Mouse (Mus musculus): ENCODE measurements around the gene Cdkn1a.

The Cdkn1a gene

DNA sequence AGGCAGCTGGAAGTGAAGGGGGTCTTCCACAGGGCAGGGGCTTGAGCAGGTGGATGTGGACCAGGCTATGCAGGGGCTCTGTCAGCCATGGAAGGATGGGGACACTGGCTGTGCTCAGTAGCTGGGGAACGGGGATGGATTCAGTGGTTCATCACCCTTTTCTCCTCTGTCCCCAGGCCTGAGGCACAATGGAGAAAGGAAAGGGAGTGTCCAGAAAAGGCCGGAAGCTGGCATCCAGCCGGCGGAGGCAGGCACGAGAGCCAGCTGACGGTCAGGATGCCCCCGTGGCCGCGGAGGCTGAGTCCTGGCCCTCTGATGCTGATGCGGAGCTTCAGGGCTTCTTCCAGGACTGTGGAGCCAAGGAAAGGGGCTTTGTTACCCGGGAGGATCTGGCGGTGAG is 29.9 kb downstream of the Cdkn1a start:
- peak; percentile 92 for DNase-seq

DNA sequence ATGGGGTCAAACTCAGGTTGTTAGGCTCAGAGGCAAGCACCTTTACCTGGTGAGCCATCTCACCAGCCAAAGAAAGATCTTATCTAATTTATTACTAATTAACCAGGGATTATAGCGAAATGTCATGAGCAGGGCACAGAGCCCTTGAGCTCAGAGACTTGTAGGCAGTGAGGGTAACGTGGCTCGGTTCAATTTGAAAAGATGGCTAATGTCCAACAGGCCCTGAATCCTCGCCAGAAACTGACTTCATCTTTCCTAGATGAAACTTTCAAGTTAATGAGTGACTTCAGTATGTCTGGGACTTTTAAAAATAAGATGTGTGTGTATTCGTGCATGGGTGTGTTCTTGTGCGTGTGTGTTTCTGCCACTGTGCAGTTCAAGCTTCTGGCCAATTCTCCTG is 32.0 kb downstream of the Cdkn1a start:
- DNase-seq = peak; percentile 83

DNA sequence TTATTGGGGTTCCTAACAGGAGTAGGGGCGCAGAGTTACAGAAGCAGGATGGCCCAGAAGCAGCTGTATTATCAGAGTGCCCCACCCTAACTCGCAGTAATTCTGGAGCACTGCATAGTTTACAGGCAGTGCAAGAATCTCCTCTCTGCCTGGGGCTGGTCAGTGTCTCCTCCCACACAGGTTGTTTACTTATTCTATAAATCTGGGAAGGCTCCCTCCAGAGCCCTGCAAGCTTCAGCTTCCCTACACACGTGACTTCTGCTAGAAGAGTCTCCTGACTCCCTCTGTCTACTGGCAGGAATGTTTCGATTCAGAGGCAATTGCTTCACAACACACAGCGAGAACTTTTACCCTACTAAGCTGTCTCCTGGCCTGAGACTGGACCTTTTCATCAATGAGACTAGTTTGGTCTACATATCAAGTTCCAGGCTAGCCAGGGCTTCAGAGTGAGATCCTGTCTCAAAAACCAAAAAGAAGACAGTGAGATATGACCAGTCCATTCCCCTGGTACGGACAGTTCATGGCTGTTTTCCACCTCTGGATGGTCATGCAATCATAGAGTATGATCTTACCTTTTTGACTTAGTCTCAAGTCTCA is 32.9 kb downstream of the Cdkn1a start:
- peak; percentile 69 for DNase-seq

DNA sequence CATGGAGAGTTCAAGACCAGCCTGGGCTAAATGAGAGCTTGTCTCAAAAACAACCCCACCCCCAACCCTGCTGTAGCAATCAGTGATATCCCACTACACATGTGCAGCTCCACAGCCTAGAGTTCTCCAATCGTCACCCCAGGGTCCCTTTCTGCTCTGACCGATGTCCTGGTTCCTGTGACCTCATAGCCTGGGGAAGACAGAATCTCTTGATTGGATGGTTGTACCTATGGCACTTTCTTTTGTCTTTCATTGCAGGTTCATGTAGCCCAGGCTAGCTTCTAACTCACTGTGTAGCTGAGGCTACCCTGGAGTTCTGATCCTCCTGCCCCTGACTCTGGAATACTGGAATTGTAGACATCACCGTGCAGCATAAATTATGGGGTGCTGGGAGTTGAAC is 35.8 kb downstream of the Cdkn1a start:
- DNase-seq = peak; percentile 75

DNA sequence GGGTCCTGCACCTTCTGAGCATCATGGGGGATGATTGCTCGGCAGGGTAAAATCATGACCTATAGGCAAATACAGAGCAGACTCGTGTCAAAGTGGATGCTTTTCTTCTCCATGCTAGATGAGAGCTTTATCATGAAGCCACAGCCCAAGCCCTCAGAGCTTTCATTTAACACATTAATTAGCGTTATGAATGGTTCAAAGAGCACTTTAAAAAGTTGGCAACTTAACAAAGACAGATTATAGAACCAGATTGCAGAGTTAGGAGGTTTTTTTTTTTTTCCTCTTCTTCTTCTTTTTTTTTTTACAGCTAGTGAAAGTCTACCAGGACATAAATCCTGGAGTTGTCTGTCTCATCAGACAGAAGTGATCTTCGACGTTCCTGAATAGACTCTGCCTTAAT is 38.6 kb downstream of the Cdkn1a start:
- no peak for DNase-seq

DNA sequence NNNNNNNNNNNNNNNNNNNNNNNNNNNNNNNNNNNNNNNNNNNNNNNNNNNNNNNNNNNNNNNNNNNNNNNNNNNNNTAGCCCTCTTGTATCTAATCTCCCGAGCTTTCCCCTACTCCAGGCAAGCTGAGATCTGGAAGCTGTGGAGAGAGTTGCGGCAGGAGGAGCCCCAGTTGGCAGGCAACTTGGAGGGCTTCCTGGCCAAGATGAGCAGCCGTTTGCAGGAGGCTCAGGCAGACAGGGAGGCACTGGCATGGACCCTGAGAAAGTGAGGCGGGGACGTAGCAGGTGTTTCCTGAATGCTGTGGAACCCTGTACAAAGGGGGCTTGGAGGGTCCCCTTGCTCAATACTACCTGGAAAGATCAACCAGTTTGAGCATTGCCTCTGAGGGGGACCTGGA is 44.3 kb downstream of the Cdkn1a start:
- peak; percentile 87 for DNase-seq

DNA sequence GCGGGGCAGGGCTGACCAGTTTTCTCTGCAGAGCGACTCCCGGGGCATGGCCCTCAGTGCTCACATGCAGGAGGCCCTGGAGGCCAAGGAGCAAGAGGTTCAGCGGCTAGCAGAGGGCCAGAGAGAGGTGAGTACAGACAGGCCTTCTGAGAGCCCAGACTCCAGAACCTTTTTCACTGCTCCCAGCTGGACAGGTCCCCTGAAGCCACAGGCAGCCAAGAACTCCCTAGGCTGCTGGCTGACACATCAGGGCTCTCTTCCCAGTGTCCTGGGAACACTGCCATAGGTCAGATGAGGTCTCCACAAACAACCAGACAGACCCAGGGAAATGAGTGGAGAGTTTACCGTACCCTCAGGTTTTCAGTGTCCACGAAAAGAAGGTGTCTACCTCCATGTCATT is 45.5 kb downstream of the Cdkn1a start:
- DNase-seq = peak; percentile 99

DNA sequence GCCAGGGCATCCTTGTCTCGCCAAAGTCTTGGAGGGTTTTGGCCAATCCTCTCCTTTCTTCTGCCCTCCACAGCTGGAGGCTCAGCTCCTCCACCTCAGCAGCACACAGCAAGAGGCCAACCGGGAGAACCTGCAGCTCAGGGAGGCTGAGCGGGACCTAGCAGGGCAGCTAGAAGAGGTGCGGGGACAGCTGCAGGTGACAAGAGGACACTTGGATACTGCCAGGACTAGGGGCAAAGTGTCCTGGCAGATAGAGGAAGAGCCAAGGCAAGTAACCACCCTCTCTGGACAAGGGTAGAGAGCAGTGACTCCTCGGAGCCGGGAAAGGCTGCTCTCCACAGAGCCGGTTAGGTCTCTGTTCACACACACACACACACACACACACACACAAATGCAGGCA is 47.1 kb downstream of the Cdkn1a start:
- peak; percentile 85 for DNase-seq

DNA sequence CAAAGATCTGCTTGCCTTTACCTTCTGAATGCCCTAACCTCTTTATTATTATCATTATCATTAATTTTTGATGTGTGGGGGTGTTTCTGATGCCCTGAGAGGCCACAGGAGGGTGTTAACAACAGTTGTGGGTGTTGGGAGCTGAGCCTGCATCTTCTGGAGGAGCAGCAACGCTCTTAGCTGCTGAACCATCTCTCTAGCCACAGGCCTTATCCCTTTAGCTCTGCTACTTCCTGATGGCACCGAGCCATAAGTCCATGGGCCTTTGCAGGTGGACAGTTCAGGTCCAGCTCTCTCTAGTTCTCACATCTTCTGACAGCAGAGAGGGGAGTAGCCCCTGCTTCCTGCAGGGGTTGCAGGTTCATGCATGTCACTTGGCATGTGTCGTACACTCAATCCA is 50.8 kb downstream of the Cdkn1a start:
- DNase-seq = no peak

DNA sequence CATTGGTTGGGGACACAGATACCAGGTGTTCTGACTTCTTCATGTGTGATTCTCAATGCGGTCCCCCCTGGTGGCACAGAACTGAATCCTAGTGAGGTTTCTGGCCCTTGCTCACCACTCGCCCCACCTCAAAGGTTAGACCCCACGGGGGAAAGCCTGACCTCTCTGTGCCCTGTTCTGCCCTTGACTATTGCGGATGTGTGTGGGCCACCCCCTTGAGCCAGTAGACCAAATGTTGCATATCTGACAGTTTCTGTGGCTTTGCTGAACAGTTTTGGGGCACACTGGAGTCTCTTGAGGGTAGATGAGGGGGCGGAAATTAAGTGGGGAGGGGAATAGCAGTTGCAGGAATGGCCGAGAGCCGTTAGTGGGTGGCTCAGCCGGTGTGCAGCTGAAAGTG is 52.5 kb downstream of the Cdkn1a start:
- no peak for DNase-seq

DNA sequence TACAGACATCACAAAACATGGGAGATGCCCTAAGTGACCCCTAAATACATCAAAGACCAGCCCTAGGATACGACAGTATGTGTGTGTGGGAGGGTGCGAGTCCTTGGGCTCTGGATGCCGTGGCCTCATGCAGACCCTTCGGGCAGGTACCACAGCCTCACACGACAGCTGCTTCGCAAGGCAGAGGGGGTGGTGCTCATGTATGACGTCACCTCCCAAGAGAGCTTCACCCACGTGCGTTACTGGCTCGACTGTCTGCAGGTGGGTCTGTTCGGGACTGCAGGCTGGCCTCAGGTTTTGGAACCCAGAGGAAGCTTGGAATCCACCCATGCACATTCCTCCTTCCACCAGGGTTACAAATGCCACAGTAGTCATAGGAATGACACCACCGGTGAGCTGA is 54.3 kb downstream of the Cdkn1a start:
- DNase-seq = no peak

DNA sequence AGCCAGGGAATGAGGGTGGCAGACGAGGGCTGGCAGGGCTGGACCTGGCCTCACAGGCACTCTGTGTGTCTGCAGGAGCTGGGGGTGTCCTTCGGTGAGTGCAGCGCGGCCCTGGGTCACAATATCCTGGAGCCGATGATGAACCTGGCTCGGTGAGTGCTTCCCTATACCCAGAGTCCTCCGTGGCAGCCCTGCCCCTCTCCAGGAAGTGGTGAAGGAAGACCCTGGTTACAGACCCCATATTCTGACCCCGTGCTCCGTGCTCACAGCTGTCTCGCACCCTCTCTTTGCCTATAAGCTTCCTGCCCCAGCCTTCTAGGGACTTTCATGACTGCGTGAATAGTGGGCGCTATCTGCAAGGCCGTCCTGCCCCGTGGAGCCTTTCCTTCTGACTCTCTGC is 56.5 kb downstream of the Cdkn1a start:
- DNase-seq = no peak

DNA sequence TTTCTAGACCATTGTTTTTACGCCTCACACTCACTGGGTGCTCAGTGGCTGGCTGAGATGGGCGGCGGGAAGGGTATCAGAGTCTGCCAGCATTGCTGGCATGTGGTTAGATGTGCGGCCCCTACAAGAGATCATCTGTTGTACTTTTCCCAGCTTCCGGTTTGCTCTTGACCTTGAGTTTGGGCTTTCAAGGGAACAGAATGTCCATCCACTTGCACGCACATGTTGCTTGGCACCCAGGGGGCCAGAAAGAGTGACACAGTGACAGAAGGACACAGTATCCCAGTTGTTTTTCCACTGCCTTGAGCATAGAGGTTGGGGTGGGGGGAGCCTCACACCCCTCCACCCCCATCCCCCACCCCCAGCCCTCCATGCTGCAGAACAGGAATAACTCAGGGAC is 57.0 kb downstream of the Cdkn1a start:
- no peak for DNase-seq

DNA sequence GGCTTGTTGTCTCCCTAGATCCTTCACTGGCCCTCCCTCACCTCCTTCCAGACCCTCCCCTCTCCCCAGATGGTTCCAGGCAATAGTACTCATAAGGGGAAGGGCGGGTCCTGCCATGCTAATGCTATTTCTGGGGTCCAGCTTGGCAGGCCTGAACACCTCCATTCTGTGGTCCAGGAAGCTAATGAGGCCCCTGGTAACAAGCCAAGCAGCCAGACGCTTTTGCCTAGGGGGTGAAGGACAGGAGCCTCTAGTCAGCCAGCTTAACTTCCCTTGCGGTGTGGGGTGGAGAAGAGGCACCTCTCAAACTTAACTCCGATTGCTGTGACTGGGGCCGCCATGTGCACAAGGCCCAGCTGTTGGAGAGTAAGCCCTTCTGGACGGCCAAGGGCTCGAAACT is 59.0 kb downstream of the Cdkn1a start:
- DNase-seq = no peak

Measured in heart, adult 11 months (tissue).